10 mouse cellular contexts compared by ENCODE assay signal in the genomic region with DNA sequence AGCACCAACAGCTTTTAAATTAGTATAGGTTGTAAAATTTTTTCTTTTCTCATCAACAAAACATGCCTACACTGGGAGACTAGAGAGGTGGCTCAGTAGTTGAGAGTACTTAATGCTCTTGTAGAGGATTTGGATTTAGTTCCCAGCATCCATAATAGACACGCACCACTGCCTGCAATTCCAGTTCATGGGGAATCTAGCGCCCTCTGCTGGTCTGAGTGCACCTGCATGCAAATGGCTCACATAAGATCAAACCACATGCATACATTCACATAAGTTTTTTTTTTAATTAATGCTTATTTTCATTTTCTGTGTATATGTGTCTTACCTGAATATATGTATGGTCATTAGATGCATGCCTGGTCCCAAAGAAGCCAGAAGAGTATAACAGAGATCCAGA. TPM values are rescaled to one million over a fixed set of nuclear protein-coding genes. Genes with fewer than 3 reads are reported as not detected.
DNase-seq lines count a peak whose midpoint lies in the region; ATAC-seq lines count a peak whose summit lies in the region.
"Had no signal": no experiment of that assay in that cellular context is flagged by ENCODE, and none has a peak within 500 bp of the region (broad histone marks: within the 10 kb centered on the region; RNA-seq: fewer than 3 reads in every experiment).

No protein-coding gene starts in this region.

- no peak overlapping the region for H3K9ac ChIP-seq in heart, embryonic 12.5 days
- H3K9ac ChIP-seq: liver, embryonic 13.5 days had no signal

- H3K4me1 ChIP-seq in heart, embryonic 12.5 days (replicated peaks), result peaks cover 8% of the 10 kb centered on the region; the same call in 1 of the 2 replicates
- H3K4me1 ChIP-seq: liver, embryonic 13.5 days had no signal

- no peak for ATAC-seq in heart, embryonic 12.5 days (ENCODE audit: insufficient number of reproducible peaks, low FRiP score)

- H3K36me3 ChIP-seq in heart, embryonic 12.5 days, result no peaks in the 10 kb centered on the region
- H3K36me3 ChIP-seq: liver, embryonic 13.5 days had no signal

- no peak overlapping the region for H3K4me2 ChIP-seq in heart, embryonic 12.5 days
- H3K4me2 ChIP-seq: liver, embryonic 13.5 days had no signal

- H3K27me3 ChIP-seq in heart, embryonic 12.5 days (replicated peaks), result 0 out of 2 replicates have a peak, but pooled peaks cover 4% of the 10 kb centered on the region

- H3K27ac ChIP-seq in heart, embryonic 12.5 days (ENCODE audit: poor library complexity, severe bottlenecking), result no peak overlapping the region
- H3K27ac ChIP-seq: liver, embryonic 13.5 days had no signal

- H3K4me3 ChIP-seq in heart, embryonic 12.5 days, result no peak overlapping the region
- H3K4me3 ChIP-seq: erythroblast, embryonic 14.5 days; liver, embryonic 13.5 days had no signal

- WGBS in heart, embryonic 12.5 days, result 30% methylated on average over 2 of the region's 2 CpGs

- H3K9me3 ChIP-seq in heart, embryonic 12.5 days (replicated peaks), result no peaks in the 10 kb centered on the region
- H3K9me3 ChIP-seq: liver, embryonic 13.5 days had no signal

- peak; percentile 79 for DNase-seq in heart, adult 11 months
- DNase-seq in urinary bladder, postnatal 25 days (ENCODE audit: low spot score), result peak; percentile 25
- DNase-seq in urinary bladder, adult 18-20 months (ENCODE audit: low spot score in 2 of 2), result no peak
- peak; percentile 28 to 29 for DNase-seq in cerebellum, postnatal 36 days
- DNase-seq in lung, postnatal 14 days, result peak; percentile 66
- DNase-seq in layer of hippocampus, adult 9-11 months, result no peak
- no peak for DNase-seq in Muller cell, postnatal 12 days (ENCODE audit: inconsistent ontology term)
- DNase-seq: liver, embryonic 13.5 days had no signal

RNA-seq across cellular contexts. Expression of gene Nlrp12, which starts 13.2 kb away (rescaled TPM):
- polyA plus RNA-seq in heart, embryonic 12.5 days (2016; fragmentation: Nextera tagmentation; extraction: Ambion mirVana), result not detected in 2 replicates
- polyA plus RNA-seq: erythroblast, embryonic 14.5 days had no signal

RNA-seq across cellular contexts. Expression of gene Myadm, which starts 26.1 kb away (rescaled TPM):
- polyA plus RNA-seq in heart, embryonic 12.5 days (2016; fragmentation: Nextera tagmentation; extraction: Ambion mirVana), result 186 and 202 TPM in 2 replicates
- polyA plus RNA-seq: erythroblast, embryonic 14.5 days had no signal

RNA-seq across cellular contexts. Expression of gene Prkcg, which starts 26.2 kb away (rescaled TPM):
- 0.14 and 0.19 TPM in 2 replicates for polyA plus RNA-seq in heart, embryonic 12.5 days (2016; fragmentation: Nextera tagmentation; extraction: Ambion mirVana)
- polyA plus RNA-seq: erythroblast, embryonic 14.5 days had no signal

Comparison
In these comparisons a context has a peak if more than half of its experiments do, and no peak if none do; other contexts are left out.
1. DNase-seq: peak in heart, adult 11 months (single experiment), urinary bladder, postnatal 25 days (single experiment), cerebellum, postnatal 36 days (2 of 2) and lung, postnatal 14 days (single experiment); none in urinary bladder, adult 18-20 months (0 of 2), layer of hippocampus, adult 9-11 months (single experiment) and Muller cell, postnatal 12 days (single experiment).